Mouse (Mus musculus): ENCODE data around the gene Prdm16.

The Prdm16 gene

DNA sequence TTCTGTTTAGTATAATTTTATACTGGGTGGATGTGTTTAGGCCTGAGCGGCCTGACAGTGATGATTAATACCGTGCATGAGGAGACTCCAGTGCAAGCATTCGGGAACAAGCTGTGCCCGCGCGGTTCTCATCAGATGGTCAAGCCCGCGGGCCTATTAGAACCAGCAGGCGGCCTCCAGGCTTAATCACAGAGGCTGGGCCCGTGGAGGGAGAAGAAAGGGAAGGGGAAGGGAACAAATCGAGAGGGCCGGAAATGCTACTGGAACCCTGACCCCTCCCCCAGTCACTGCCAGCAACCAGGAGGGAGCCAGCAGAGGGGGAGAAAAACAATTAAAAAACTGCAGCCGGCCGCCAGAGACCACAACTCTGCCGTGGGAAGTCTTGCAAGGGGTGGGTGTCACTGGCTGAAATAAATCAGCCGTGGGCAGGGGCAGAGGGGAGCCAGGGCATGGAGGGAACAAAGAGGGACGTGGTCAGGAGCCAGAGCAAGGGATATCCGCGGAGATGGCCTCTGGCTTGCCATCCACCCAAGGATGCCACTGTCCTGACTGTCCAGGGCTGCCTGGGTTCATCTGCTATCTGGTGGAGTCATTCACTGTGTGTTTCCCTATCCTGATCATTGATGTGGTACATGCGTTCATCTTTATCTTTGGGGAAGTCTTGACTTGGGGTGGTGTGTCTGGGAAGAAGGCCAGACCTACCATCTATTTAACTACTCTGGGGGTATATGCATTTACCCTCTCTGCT lies 246.2 kb downstream of the Prdm16 start:
- DNase-seq (ENCODE audit: low spot score in 2 of 2) = no peak

DNA sequence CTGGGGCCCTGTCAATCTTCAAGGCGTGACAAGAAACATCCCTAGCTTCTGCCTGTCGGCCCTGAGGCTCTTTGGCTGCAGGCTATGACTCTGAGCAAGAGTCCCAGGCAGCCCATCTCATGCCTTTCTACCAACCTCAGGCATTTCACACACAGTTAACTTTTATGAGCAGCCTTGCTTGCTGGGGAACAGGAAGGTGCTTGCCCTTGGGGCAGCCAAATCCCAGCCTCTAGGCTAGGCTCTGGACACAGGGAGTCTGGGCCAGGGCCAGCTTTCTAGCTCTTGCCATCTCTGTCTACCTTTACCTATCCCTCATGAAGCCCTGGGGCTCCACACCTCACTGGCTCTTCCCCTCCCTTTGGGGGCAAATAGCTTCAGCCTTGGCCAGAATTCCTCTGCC lies 247.0 kb downstream of the Prdm16 start:
- no peak for DNase-seq (ENCODE audit: low spot score in 2 of 2)

DNA sequence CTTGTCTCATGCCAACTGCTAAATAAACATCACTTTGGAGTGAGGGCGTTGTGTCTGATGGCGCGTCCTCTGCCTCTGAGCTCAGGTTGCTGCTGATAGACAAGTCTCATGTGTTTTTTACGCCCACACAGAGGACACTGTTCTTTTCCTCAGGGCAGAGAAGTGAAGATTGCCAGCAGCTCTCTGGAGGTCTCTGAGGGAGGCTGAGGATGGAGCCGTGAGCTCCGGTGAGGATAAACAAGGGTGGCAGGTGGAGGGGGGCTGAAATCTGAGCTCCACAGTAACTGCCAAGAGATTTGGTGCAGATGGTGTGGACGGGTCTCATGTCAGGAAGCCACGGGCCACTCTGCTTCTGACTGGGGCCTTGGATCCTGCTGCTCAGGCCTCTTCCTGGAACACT lies 249.9 kb downstream of the Prdm16 start:
- DNase-seq (ENCODE audit: low spot score in 2 of 2) = no peak

DNA sequence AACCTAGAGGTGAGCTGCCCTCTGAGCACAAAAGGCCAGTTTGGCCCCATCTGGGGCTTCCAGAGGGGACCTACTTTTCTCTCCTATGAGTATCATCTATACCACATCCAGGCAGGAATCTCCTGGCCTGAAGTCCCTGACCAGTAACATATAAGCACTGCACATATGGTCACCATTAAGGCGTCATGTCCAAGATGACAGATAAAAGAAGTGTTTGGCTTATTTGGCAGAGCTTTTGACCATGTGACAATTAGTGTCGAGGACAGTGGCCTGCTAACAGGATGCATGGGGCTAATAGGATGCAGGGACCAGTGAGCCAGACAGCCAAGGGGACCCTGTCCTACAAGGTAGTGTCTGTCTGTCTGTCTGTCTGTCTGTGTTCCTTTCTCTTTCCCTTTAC lies 250.8 kb downstream of the Prdm16 start:
- no peak for DNase-seq (ENCODE audit: low spot score in 2 of 2)

DNA sequence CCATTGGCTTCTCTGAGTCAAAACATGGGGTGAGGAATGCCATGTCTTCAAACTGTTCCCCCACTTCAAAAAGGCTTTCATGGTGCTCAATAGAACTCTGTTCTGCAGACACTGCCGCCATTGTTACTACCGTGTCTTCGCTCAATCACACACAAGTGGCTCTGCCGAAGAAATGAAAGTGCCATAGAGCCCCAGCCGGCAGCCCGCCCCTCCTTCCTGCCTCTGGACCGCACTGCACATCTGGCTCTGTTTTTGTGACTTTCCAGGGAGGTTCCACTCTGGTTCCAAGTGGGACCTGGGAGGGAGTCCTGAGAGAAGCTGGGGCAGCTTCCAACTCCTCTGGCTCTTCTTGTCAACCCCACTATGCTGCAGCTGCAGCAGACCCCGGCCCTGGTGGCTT lies 251.5 kb downstream of the Prdm16 start:
- DNase-seq (ENCODE audit: low spot score in 2 of 2) = no peak

DNA sequence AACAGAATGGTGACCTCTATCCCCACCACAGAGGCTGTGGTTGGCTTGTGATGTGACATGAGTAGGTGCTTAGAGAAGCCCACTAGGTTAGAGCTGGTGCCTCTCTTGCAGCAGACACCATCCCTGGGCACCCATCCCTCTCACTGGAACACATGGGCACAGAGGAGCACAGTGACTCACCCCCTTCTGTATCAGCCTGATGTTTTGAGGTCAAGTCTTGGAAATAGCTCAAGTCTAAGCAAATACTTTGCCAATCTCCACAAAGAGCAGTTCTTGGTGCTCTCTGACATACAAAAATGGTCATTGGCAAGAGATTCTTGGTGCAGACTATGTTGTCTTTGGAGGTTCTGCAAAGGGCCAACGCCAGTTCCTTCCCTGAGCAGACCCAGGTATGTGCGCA lies 257.8 kb downstream of the Prdm16 start:
- DNase-seq (ENCODE audit: low spot score in 2 of 2) = no peak

DNA sequence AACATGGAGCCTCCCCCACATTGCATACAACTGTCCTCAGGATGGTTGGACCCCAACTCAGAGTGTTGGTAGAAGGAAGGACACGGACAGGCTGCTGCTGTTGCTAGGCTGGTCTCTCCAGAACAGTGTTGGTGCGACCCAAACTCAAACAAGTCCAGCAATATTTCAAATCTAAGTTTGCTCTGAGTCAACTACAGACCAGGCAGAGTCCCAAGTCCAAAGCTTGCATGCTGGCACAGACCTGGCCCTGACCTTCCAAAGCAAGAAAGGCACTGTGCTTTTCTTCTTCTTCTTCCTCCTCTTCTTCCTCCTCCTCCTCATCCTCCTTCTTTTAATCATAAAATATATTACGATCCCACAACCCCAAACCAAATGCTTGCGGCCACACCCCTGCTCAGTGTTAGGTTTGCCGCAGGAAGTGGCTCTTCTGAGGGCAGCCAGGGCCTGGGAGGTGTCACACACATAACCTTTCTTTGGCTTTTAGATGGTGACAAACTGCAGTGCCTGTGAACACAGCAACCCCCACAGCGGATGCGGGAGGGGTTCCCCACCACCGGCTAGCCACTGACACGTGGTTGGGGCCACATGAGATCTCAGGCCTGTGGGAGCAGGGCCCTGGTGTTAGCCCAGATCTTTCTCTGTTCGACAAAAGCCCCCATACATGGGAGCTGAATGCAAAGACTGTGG lies 260.6 kb downstream of the Prdm16 start:
- peak; percentile 25 to 31 for DNase-seq (ENCODE audit: low spot score in 2 of 2)

DNA sequence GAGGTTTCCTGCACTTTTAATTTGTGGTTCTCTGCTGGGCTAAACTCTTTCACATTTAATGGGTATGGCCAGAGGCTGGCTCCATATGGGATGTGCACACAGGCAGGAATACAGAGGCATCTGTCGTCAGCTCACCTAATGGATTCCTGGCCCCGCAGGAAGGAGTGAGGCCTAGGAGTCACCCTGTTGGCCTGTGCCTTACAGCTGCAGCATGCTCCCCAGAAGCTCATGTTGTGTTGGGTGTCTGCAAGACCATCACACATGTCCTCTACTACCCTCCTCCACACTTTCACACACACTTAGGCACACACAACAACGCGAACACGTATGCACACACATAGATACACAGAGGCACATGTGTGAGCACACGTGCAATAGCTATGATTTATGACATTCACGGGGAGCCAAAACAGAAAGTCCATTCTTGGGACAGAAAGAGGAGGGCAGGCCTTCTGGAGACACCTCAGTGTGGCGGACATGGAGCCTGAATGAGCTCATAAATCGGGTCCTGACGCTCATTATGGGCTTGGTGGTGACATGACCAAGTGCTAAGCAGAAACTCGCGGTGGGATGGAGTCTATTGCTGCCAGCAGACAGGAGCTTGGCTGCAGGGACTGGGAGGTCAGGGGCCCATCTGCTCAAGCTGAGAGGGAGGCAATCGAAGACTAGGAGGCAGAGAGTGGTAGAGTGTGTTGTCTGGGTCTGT lies 265.0 kb downstream of the Prdm16 start:
- no peak for DNase-seq (ENCODE audit: low spot score in 2 of 2)

DNA sequence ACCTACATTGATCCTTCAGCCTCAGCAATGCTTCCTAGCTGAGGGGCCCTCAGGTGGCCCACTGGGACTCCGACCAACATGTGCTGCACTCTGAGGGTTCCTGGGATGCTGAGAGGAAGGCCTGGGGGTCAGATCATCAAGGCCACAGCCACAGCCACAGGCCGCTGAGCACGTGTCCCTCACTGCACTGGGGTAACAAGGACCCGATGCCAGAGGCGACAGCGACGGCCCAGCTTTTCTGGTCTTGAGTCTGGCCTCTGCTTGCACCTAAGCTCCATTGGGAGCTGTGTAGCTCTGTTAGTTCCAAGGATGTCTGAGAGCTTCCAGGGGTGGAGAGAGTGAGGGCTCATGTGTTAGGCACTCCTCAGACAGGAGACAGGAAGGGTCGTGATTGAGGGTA lies 265.8 kb downstream of the Prdm16 start:
- DNase-seq (ENCODE audit: low spot score in 2 of 2) = no peak

DNA sequence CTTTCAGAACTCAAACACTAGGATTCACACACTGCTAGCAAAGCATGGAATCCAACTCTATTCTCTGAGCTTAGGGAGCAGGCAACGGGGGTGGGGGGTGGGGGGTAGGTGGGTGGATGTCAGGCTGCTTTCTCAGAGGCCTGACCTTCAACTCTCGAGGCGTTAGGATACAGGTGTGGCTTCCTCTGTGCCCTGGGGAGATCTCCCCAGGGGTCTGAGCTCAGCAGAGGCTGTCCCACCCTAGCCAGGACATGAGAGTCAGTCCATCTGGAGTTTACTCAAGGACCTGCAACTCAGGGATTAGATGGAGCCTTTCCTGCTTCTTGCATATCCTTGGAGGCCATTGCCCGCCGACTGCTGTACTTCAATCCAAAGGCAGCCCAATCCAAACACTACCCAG lies 267.6 kb downstream of the Prdm16 start:
- DNase-seq (ENCODE audit: low spot score in 2 of 2) = no peak

DNA sequence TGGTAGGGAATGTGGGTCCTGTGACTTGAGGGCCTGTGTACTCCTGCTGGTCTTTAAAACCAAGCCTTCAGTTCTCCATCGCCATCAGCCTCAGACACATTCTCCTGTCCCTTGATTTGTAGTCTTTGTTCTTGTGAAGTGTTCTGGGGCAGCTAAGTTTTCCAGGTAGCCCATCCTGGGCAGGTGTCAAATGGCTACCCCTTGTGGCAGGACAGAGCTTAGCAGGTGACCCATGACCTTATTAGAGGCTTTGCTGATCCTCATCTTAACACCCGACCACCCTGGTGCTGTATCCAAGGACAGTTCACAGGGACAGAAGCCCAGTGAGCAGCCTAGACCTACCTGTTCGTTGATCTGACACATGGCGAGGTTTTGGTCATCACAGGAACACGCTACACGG lies 269.8 kb downstream of the Prdm16 start:
- no peak for DNase-seq (ENCODE audit: low spot score in 2 of 2)

DNA sequence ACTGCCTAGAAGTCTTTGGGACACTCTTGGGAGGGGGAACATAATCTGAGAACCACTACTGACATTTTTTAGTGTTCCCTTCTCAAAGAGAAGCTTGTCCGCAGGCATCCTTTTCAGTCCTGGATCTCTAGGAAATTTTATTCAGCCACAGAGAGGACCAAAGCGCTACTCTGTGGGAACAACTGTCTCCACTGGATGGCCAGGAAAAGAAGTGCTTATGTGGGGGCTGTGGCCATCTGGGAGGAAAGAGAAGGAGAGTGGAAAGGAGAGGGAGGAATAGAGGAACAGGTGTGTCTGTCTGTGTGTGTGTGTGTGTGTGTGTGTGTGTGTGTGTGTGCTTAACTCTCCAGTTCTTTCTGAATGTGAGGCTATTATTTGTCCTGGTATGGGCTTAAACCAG lies 271.9 kb downstream of the Prdm16 start:
- no peak for DNase-seq (ENCODE audit: low spot score in 2 of 2)

DNA sequence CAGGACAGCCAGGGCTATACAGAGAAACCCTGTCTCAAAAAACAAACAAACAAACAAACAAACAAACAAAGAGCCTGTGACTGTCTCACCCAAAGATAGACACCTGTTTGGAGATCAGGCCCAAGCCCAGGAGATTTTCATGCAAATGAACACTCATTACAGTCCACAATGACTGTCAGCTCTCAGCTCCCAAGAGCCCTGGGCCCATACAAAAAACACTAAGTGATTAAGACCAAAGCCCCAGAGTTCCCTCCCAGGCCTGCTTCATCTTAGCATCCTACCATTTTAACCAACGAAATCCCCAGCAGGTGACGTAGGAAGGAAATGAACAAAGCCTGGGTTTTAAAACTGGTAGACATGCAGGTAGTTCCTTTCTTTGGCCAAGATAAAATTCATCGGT lies 275.8 kb downstream of the Prdm16 start:
- no peak for DNase-seq (ENCODE audit: low spot score in 2 of 2)

DNA sequence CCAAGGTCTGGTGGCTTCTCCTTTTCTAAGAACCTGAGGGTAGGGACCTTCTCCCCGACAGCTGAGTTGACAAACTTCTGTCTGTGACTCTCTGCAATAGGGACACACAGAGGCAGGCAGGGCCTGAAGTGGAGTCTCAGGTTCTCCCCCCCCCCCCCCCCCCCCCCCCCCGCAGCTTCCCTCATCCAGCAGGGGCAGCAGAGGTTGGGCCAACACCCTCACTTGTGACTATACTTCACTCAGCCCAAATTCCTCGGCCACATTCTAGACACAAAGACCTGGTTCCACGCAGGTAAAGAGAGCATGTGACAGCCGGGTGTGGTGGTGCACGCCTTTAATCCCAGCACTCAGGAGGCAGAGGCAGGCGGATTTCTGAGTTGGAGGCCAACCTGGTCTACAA lies 276.2 kb downstream of the Prdm16 start:
- no peak for DNase-seq (ENCODE audit: low spot score in 2 of 2)

DNA sequence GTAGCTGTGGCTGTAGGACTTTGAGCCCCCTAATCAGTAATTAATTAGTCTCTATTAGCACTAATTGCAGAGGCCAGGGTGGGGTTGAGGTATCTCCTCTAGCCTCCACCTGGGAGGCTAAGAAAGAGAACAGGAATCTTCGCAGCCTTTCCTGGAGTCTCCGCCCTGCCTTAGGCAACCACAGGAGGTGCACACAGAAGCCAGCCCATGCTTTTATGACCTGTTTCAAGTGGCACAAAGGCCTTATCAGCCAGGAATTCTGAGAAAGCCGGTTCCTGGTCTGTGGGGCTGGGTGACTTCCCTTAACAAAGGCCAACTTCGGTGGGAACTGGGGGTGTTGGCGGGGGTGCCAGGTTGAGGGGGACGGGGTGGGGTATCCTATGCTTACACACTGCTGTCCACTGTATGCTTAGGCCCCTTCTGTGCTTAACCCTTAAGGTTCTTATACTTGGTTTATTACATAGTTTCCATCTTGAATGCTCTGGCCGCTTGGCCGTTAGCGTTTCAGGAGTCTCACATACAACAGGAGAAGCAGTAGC lies 276.8 kb downstream of the Prdm16 start:
- DNase-seq (ENCODE audit: low spot score in 2 of 2) = no peak

DNA sequence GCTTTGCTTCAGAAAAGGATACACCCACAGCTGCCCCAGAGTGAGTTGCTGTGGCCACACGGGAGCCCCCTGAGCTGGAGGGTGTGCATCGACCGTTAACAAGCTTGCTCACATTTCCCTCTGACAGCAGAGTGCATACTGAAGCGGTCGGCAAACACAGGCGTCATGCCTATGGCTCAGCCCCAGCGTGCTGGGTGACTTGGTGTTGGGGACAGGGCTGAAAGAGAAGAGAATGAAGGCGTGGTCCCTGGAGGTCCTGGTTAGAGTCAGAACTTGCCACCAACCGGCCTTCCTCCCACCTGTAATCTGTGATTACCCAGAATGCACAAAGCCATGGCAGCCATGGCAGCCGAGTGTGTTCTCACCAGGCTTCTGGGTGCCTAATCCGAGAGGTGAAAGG lies 277.9 kb downstream of the Prdm16 start:
- DNase-seq (ENCODE audit: low spot score in 2 of 2) = no peak

DNA sequence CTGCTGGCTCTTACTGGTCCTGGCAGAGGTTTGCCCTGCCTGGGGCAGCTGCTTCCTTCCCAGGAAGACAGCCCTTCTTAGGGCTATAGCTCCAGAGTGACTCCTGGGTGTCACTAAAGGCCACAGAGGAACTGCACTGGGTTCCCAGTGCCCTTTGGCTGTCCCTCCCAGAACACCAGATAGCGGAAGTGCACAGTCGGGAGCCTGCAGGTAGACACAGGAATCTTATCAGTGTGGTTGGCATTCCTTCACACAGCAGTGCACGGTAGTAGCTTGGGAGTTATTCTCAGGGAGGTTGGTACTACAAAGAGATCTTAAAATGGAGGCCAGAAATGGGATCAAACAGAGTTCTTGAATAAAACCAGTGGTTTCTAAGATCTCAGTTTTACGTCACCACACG lies 278.3 kb downstream of the Prdm16 start:
- no peak for DNase-seq (ENCODE audit: low spot score in 2 of 2)

DNA sequence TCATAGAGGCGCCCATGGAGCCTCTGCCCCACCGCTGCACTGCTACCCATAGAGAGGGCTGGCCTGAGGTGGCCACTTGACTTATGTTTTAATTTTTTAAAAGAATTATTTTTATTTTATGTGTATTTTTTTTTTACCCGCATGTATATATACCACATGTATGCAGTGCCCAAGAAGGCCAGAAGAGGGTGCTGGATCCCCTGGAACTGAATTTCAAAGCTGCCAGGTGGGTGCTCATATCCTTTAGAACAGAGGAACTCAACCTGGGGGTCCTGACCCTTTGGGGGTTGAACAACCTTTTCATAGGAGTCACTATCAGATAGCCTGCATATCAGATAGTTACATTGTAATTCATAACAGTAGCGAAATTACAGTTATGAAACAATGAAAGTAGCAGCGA lies 281.3 kb downstream of the Prdm16 start:
- DNase-seq (ENCODE audit: low spot score in 2 of 2) = no peak

DNA sequence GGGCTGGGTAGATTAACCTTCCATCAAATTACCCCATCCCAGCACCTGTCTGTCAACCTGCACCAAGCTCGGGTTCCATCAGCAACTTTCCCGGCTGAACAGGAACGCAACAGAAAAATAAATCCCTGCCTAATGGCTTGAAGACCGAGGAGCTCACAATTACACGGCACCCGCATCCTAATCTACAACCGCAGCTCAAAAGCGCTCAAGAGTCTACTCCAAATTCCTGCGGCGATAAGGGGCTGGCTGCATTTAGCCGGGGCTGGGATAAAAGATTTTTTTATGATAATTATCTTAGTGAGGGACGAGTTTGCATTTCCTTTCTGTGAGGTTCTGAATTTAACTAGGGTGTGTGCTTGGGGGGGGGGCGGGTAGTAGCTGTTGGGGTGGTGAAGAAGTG lies 284.4 kb downstream of the Prdm16 start:
- DNase-seq (ENCODE audit: low spot score in 2 of 2) = no peak

DNA sequence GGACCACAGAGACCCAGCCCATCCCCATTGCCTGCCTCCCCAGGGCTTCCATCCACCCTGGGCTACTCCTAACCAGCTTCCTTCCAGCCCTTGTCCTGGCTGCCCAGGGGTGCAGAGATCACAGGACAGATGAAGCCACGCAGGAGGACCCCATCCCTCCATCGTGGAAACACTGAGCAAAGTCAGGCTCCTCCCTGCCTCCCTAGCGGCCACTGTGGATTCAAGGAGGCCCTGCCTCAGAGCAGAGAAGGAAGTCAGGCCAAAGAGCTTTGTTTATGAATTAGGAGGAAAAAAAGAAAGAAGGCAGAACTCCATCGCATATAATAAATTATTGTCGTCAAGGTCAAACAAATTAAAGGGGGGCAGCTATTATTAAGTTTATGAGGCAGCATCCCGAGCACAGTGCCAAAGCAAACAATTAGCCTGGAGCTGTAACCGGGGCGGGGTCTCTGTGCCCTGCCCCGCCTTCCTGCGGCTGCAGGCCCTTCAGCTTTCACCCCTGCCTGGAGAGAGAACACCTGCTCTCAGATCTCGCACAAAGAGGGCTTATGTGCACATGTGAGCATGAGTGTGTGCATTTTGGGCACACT lies 288.4 kb downstream of the Prdm16 start:
- no peak for DNase-seq (ENCODE audit: low spot score in 2 of 2)

DNA sequence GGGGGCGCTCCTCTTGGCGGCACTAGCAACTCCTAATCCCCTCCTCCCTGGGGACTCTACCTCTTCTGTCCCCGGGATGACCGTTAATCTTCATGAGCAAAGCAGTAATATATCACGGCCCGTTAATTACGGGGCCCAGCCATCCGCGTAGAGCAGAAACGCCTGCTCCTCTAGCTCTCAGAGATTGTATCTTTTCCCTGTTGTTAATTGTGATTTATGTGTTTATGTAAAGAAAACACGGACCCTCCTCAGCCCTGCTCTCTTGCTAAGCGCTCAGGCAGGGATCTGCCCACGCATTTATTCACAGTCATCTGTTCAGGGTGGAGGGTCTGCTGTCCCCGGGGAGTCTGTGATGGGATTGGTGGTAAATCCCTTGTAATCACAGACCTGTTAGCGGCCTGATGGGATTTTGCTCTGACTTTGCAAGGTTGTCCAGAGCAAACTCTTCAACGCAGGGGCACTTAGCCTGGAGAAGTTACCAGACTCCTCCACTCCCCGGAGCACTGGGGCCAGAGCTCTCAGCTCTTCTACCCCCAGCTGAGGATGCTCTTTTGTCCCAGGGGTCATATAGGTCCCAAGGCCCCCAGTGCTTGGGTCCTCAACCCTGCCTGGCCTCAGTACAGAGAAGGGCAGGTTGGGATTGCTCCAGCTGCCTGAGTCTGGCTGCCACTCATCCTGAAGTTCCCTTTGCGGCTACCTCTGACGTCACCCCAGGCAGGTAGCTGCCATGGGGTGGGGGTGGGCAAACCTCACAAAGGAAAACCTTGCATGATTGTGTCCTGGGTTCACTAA lies 289.7 kb downstream of the Prdm16 start:
- no peak for DNase-seq (ENCODE audit: low spot score in 2 of 2)

DNA sequence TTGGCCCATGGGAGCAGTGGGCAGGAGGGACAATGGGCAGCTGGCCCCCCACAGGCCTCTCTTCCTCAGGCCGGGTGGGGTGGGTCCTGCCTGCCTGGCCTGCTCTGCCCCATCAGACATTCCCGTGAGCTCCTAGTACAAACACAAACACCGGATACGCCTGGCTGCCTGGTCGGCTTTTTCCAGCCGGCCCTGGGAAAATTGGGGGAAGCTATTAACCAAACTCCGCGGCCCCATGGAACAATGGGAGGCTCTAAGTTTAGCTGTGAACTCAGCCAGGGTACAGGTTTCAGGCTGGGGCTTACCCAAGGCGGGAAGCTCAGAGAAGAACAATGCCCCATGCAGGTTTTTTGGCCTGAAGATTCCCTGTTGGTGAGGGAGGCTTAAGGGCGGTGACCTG lies 300.0 kb downstream of the Prdm16 start:
- DNase-seq (ENCODE audit: low spot score in 2 of 2) = no peak

All from spleen, postnatal 36 days (tissue).